Mouse (Mus musculus) midbrain, embryonic 15.5 days (tissue): Measurements from ENCODE around the gene Efcab14. TPM values are rescaled to one million over a fixed set of nuclear protein-coding genes. Genes with fewer than 3 reads are reported as not detected.

ENCODE experiments used
- ATAC-seq: fragments of 200-750 bp; cut with Nextera tagmentation; replicated peaks from 2 replicates; pipeline ENCODE4 v1.8.0; 2017; ENCODE audit warnings: moderate TSS enrichment
- H3K27ac ChIP-seq: fragments of 300-500 bp; sonication (generic); 2 replicates; pipeline ENCODE4 v1.5.1; 2015; ENCODE audit warnings: mild to moderate bottlenecking, inconsistent platforms
- H3K27me3 ChIP-seq: fragments of 300-500 bp; sonication (generic); replicated peaks from 2 replicates; pipeline ENCODE4 v1.6.1; 2015; ENCODE audit warnings: inconsistent platforms
- H3K36me3 ChIP-seq: fragments of 300-500 bp; sonication (generic); replicated peaks from 2 replicates; pipeline ENCODE4 v1.6.1; 2015; ENCODE audit warnings: inconsistent platforms
- H3K4me1 ChIP-seq: fragments of 300-500 bp; sonication (generic); 2 replicates; pipeline ENCODE4 v1.6.1; 2015; ENCODE audit warnings: inconsistent platforms
- H3K4me2 ChIP-seq: fragments of 300-500 bp; sonication (generic); 2 replicates; pipeline ENCODE4 v1.6.1; 2015; ENCODE audit warnings: inconsistent platforms, mild to moderate bottlenecking, moderate library complexity
- H3K4me3 ChIP-seq: fragments of 300-500 bp; sonication (generic); 2 replicates; pipeline ENCODE4 v1.5.1; 2015; ENCODE audit warnings: mild to moderate bottlenecking, inconsistent platforms
- H3K9ac ChIP-seq: fragments of 300-500 bp; sonication (generic); 2 replicates; pipeline ENCODE4 v1.6.1; 2015; ENCODE audit warnings: mild to moderate bottlenecking, inconsistent platforms
- H3K9me3 ChIP-seq: fragments of 300-500 bp; sonication (generic); 2 replicates; pipeline ENCODE4 v1.6.1; 2016; ENCODE audit warnings: inconsistent platforms
- WGBS: fragments of 180-500 bp; shearing (Covaris S2); methylation state at CpG from one replicate; pipeline ENCODE4 v1.1.7; 2015; ENCODE audit warnings: mixed read lengths; 5-methylcytosine and 5-hydroxymethylcytosine counted together
- polyA plus RNA-seq: library from polyadenylated mRNA; unstranded; fragments of >200 nt; fragmentation: Nextera tagmentation; extraction: Ambion mirVana; gene quantifications from 2 replicates; pipeline ENCODE4 v1.2.1, GENCODE M21; 2015

The Efcab14 gene
- polyA plus RNA-seq: 16.3 and 17.5 TPM in 2 replicates

DNA sequence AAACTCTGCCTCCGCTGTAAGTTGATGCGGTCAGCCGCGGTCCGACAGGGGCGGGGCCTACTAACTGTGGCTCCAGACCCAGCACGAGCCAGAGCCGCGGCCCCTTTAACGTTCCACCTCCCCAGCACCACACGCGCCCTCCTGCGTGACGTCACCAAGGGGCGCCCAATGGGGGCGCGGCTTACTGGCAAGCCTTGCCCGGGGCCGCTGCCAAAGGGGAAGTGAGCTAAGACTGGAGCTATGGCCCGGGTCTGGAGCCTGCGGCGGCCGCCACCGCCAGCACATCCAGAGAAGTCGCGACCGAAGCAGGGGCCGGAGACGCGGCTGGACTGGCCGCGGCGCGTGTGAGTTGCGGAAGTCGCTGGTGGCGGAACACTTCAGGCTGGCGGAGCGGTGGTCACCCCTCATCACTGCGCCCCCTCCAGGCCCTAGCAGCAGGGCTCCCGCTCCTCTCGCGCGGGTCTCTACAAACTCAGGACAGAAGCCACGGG is at the start of gene Efcab14:
Gene Efcab14, plus strand, starts transcription at position 194 of the 491 bp plus-strand sequence.
- H3K27me3 ChIP-seq: 0 out of 2 replicates have a peak, but pooled peaks cover 2% of the 10 kb centered on the region
- H3K9ac ChIP-seq: peak within 1 kb of the TSS; percentile 89
- 0% methylated on average over 40 of the region's 45 CpGs for WGBS
- peak within 1 kb of the TSS; percentile 86 for H3K27ac ChIP-seq
- H3K4me3 ChIP-seq: peak within 1 kb of the TSS; percentile 93
- peaks cover 22% of the 10 kb centered on the region for H3K4me1 ChIP-seq
- H3K36me3 ChIP-seq: peaks cover 10% of the 10 kb centered on the region; the same call in 1 of the 2 replicates
- H3K4me2 ChIP-seq: peak within 1 kb of the TSS; percentile 71
- H3K9me3 ChIP-seq: no peaks in the 10 kb centered on the region
- ATAC-seq: peak; percentile 100

DNA sequence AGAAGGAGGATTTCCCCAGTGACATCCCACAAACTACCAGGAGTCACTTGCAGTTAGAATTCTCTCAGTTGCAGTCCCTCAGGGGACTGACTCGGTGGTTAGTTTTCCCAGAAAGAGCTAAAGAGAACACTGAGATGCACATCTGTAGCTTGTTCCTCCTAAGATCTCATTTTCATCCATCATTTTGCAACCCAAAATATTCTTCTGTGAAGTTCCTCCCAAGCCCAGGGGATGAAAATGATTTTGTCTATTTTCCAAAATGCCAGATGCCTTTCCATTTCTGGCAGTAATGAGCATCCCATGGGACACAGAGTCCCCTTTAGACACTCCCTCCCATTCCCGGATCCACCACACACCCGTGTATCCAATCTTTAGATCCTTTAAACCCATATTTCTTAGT is 36.1 kb upstream of the Efcab14 start:
- no peak for ATAC-seq
- WGBS: 73% methylated on average over 3 of the region's 3 CpGs
- H3K27me3 ChIP-seq: no peaks in the 10 kb centered on the region
- no peaks in the 10 kb centered on the region for H3K36me3 ChIP-seq
- H3K4me3 ChIP-seq: no peak overlapping the region
- no peak overlapping the region for H3K9ac ChIP-seq
- H3K4me2 ChIP-seq: no peak overlapping the region
- H3K9me3 ChIP-seq: no peaks in the 10 kb centered on the region
- no peak overlapping the region for H3K27ac ChIP-seq
- no peaks in the 10 kb centered on the region for H3K4me1 ChIP-seq

DNA sequence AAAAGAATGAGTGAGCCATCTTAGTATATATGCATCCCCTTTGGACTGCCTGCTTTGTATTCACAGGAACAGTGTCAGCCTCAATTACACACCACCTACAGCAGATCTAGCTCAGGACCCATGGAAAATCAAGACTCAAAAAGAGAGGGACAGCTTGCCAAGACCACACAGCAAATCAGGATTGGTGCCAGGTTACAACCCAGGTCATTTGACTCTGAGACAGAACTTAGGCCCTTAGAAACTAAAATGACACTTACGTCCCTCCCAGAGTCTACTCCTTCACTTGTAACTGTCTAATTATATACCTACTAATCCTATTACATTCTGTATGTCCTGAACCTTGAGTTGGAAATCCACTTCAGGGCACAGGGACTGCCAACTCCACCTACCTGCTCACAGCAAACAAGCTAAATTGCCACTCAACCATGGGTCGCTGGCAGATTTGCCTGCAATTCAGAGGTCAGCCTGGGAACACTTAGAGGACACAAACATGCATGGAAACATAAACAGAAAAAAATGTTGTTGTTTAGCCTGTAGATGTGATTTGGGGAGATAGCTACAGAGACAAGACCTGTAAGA is 33.5 kb upstream of the Efcab14 start:
- Histone ChIP-seq H3K4me3 (no peak overlapping the region), H3K9me3 (no peaks in the 10 kb centered on the region), H3K4me2 (no peak overlapping the region), H3K27ac (no peak overlapping the region), H3K9ac (no peak overlapping the region), H3K36me3 (no peaks in the 10 kb centered on the region), H3K4me1 (no peaks in the 10 kb centered on the region), H3K27me3 (no peaks in the 10 kb centered on the region)
- WGBS: 76% methylated on average over 2 of the region's 2 CpGs
- ATAC-seq: no peak

DNA sequence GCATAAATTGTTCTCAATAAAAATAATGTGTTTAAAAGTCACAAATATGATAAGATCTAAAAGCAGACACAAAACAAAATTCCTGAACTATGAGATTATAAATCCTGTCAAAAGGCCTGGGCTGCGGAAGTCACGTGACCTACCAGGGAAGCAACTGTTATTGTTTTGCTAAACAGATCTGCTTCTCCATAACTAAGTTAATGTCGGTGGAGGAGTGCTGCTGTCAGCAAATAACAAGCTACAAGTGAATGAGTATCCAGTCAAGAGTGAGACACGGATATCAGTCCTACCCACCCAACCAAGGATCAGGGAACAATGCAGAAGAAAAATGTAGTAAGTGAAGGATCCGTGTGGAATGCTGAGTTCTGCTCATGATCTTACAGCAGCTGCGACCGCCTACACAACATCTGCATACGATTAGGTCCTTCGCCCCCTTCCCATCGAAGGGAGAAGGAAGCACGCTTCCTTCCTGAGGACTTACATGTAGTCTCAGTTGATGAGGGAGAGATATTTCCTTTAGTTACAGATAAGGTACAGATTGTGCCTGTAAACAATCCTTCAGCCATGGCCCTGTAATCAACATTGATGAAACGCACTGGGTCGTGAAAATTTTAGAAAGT is 28.5 kb upstream of the Efcab14 start:
- no peak overlapping the region for H3K27ac ChIP-seq
- no peak overlapping the region for H3K4me2 ChIP-seq
- no peaks in the 10 kb centered on the region for H3K27me3 ChIP-seq
- H3K4me1 ChIP-seq: peaks cover 5% of the 10 kb centered on the region
- no peak for ATAC-seq
- WGBS: 72% methylated on average over 13 of the region's 13 CpGs
- no peaks in the 10 kb centered on the region for H3K9me3 ChIP-seq
- no peaks in the 10 kb centered on the region for H3K36me3 ChIP-seq
- no peak overlapping the region for H3K9ac ChIP-seq
- H3K4me3 ChIP-seq: no peak overlapping the region

GRCm38 (mm10) chr4:115709792-115710418 is 27.6 kb upstream of the Efcab14 start:
- ATAC-seq: peak; percentile 84
- 18% methylated on average over 11 of the region's 13 CpGs for WGBS
- Histone ChIP-seq H3K4me3 (peak overlapping the region; percentile 26), H3K4me2 (peak overlapping the region; percentile 59), H3K4me1 (peaks cover 5% of the 10 kb centered on the region), H3K27ac (no peak overlapping the region), H3K9me3 (no peaks in the 10 kb centered on the region), H3K9ac (peak overlapping the region; percentile 42; the same call in 1 of the 2 replicates), H3K27me3 (no peaks in the 10 kb centered on the region), H3K36me3 (no peaks in the 10 kb centered on the region)

GRCm38 (mm10) chr4:115728721-115729120 is 8.8 kb upstream of the Efcab14 start:
- no peak overlapping the region for H3K9ac ChIP-seq
- 20% methylated on average over 5 of the region's 5 CpGs for WGBS
- no peak overlapping the region for H3K27ac ChIP-seq
- no peak overlapping the region for H3K4me3 ChIP-seq
- H3K36me3 ChIP-seq: no peaks in the 10 kb centered on the region
- H3K27me3 ChIP-seq: peaks cover 7% of the 10 kb centered on the region
- no peak for ATAC-seq
- no peak overlapping the region for H3K4me2 ChIP-seq
- H3K4me1 ChIP-seq: no peaks in the 10 kb centered on the region
- H3K9me3 ChIP-seq: no peaks in the 10 kb centered on the region

DNA sequence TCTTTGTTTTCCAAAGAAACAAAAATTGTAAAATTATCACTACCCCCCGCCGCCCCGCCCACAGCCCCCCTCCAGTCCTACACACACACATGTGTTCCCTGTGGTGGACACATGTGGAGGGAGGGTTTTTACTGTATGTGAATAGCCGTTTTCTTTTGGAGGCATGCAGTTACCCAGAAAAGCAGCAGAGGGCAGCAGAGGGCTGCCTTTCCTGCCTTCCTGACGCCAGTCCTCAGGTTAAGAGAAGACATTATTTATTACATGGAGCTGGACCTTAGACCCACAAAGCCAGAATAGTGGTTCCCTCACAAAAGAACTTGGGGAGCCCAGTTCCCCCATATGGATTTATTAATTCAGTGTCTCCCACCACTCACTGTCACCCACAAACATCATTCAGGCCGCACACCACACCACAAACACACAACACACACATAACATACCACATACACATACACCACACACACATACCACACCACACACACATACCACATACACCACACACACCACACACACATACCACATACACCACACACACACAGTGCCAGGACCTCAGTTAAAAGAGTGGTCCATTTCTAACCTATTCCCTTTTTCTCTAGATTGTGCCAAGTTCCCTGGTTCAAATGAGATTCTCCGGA is 5.8 kb upstream of the Efcab14 start:
- WGBS: 28% methylated on average over 7 of the region's 7 CpGs

GRCm38 (mm10) chr4:115732223-115732818 is 5.2 kb upstream of the Efcab14 start:
- H3K27me3 ChIP-seq: peaks cover 7% of the 10 kb centered on the region
- H3K4me2 ChIP-seq: no peak overlapping the region
- H3K36me3 ChIP-seq: no peaks in the 10 kb centered on the region
- H3K9ac ChIP-seq: no peak overlapping the region
- ATAC-seq: no peak
- no peak overlapping the region for H3K4me3 ChIP-seq
- 70% methylated on average over 3 of the region's 3 CpGs for WGBS
- H3K4me1 ChIP-seq: peaks cover 3% of the 10 kb centered on the region; the same call in 1 of the 2 replicates
- H3K9me3 ChIP-seq: no peaks in the 10 kb centered on the region
- no peak overlapping the region for H3K27ac ChIP-seq

More for the DNA sequence above, 5.8 kb upstream of the Efcab14 start:
- Histone ChIP-seq H3K27ac (no peak overlapping the region), H3K9ac (no peak overlapping the region), H3K4me1 (no peaks in the 10 kb centered on the region), H3K36me3 (no peaks in the 10 kb centered on the region), H3K4me2 (no peak overlapping the region), H3K27me3 (peaks cover 7% of the 10 kb centered on the region), H3K9me3 (no peaks in the 10 kb centered on the region), H3K4me3 (no peak overlapping the region)
- peak; percentile 89 for ATAC-seq

GRCm38 (mm10) chr4:115733746-115734145 is 3.8 kb upstream of the Efcab14 start:
- H3K9ac ChIP-seq: no peak overlapping the region
- 83% methylated on average over 5 of the region's 5 CpGs for WGBS

DNA sequence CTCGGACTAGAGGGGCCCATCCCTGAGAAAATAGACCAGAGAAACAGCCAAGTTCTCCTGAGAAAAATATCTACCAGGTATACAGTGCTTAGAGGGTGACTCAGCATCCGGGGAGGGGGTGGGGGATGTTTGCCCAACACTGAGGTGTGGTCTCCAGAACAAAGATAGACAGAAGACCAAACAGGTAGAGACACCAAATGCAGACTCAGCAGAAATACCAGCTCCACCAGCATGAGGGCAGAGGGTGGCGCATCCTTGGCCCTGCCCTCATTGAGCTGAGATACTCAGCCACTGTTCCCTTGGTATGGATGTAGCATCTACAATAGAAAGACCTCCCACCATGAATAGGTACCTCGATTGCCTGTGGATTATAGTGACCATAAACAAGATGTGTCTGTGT is 2.7 kb upstream of the Efcab14 start:
- Histone ChIP-seq H3K9ac (no peak overlapping the region), H3K4me3 (no peak overlapping the region), H3K4me1 (peaks cover 20% of the 10 kb centered on the region), H3K4me2 (no peak overlapping the region), H3K27ac (no peak overlapping the region), H3K27me3 (0 out of 2 replicates have a peak, but pooled peaks cover 2% of the 10 kb centered on the region), H3K9me3 (no peaks in the 10 kb centered on the region), H3K36me3 (no peaks in the 10 kb centered on the region)
- ATAC-seq: no peak
- WGBS: 64% methylated on average over 4 of the region's 4 CpGs

More at GRCm38 (mm10) chr4:115733746-115734145, 3.8 kb upstream of the Efcab14 start:
- Histone ChIP-seq H3K36me3 (no peaks in the 10 kb centered on the region), H3K27me3 (peaks cover 3% of the 10 kb centered on the region; the same call in 1 of the 2 replicates), H3K27ac (no peak overlapping the region), H3K4me3 (no peak overlapping the region), H3K4me2 (no peak overlapping the region), H3K9me3 (no peaks in the 10 kb centered on the region), H3K4me1 (peaks cover 10% of the 10 kb centered on the region)
- no peak for ATAC-seq

DNA sequence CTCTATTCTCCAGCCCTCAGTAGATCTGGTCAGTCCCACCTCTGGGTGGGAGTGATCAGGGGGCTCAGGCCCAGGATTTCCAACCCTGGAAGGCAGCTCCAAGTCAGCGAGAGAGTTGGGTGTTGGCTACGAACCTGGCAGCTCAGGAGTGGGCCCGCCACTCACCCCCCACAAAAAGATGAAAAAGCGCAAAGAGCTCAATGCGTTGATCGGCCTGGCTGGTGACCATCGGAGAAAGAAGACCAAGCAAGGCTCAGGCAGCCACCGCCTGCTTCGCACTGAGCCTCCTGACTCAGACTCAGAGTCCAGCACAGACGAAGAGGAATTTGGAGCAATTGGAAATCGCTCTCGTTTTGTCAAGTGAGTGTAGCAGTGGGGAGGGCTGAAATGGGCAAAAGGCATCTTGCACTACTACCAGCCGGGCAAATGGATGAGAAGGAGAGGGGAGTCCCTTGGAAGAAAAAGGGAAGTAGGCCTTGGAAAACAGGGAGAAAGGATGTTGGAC is 989 bp downstream of the Efcab14 start:
- Histone ChIP-seq H3K27ac (no peak overlapping the region), H3K4me3 (peak overlapping the region; percentile 93), H3K9me3 (no peaks in the 10 kb centered on the region), H3K36me3 (peaks cover 10% of the 10 kb centered on the region; the same call in 1 of the 2 replicates), H3K4me2 (peak overlapping the region; percentile 71), H3K4me1 (peaks cover 22% of the 10 kb centered on the region), H3K9ac (peak overlapping the region; percentile 89), H3K27me3 (0 out of 2 replicates have a peak, but pooled peaks cover under 1% of the 10 kb centered on the region)
- 54% methylated on average over 13 of the region's 13 CpGs for whole genome bisulfite sequencing
- ATAC-seq: no peak
